Mouse (Mus musculus) heart, embryonic 14.5 days (tissue): ENCODE measurements around the gene E130308A19Rik. TPM values are rescaled to one million over a fixed set of nuclear protein-coding genes. Genes with fewer than 3 reads are reported as not detected.

ENCODE experiments used
- ATAC-seq: fragments of 200-750 bp; cut with Nextera tagmentation; 2 replicates; pipeline ENCODE4 v1.8.0; 2017; ENCODE audit warnings: low read depth, moderate TSS enrichment; ENCODE audit not compliant: insufficient number of reproducible peaks, insufficient read depth, low FRiP score
- H3K27ac ChIP-seq, 2 experiments: fragments of 200-500 bp in 1 of 2; fragments of 300-500 bp in 1 of 2; sonication (generic) in 1 of 2; replicated peaks in 1 of 2; 2 replicates each; pipeline ENCODE4 v1.5.1; 2012 to 2014; ENCODE audit warnings: low read depth in 2 of 2, low read length in 2 of 2, control low read depth in 1 of 2, mild to moderate bottlenecking in 1 of 2, mixed read lengths in 1 of 2; ENCODE audit not compliant: control insufficient read depth in 1 of 2, insufficient read depth in 1 of 2
- H3K27me3 ChIP-seq: fragments of 300-500 bp; sonication (generic); 2 replicates; pipeline ENCODE4 v1.6.1; 2014; ENCODE audit warnings: mild to moderate bottlenecking, low read length, control low read depth; ENCODE audit not compliant: control insufficient read depth, insufficient read depth
- H3K36me3 ChIP-seq: fragments of 300-500 bp; sonication (generic); 2 replicates; pipeline ENCODE4 v1.6.1; 2014; ENCODE audit warnings: mild to moderate bottlenecking, control low read depth, low read length, mixed read lengths; ENCODE audit not compliant: control insufficient read depth, insufficient read depth
- H3K4me1 ChIP-seq, 2 experiments: fragments of 200-500 bp in 1 of 2; fragments of 300-500 bp in 1 of 2; sonication (generic) in 1 of 2; 2 replicates each; pipeline ENCODE4 v1.6.1; 2012 to 2014; ENCODE audit warnings: low read length in 2 of 2, control low read depth in 1 of 2, mixed read lengths in 1 of 2; ENCODE audit not compliant: control insufficient read depth in 2 of 2, insufficient read depth in 2 of 2
- H3K4me2 ChIP-seq: fragments of 300-500 bp; sonication (generic); 2 replicates; pipeline ENCODE4 v1.6.1; 2014; ENCODE audit warnings: mild to moderate bottlenecking, low read length
- H3K4me3 ChIP-seq, 2 experiments: fragments of 200-500 bp in 1 of 2; fragments of 300-500 bp in 1 of 2; sonication (generic) in 1 of 2; 2 replicates each; pipeline ENCODE4 v1.5.1; 2012 to 2014; ENCODE audit warnings: low read length in 2 of 2, mild to moderate bottlenecking in 2 of 2, control low read depth in 1 of 2, low read depth in 1 of 2, moderate library complexity in 1 of 2; ENCODE audit not compliant: control insufficient read depth in 1 of 2, insufficient read depth in 1 of 2
- H3K9ac ChIP-seq: fragments of 300-500 bp; sonication (generic); 2 replicates; pipeline ENCODE4 v1.6.1; 2014; ENCODE audit warnings: mild to moderate bottlenecking, low read length
- H3K9me3 ChIP-seq: fragments of 300-500 bp; sonication (generic); 2 replicates; pipeline ENCODE4 v1.6.1; 2016; ENCODE audit warnings: low read length, control low read depth; ENCODE audit not compliant: control insufficient read depth
- WGBS: fragments of 180-500 bp; shearing (Covaris S2); extraction: QIAGEN DNeasy Blood & Tissue Kit; methylation state at CpG from one replicate; pipeline ENCODE4 v1.1.7; 2014; 5-methylcytosine and 5-hydroxymethylcytosine counted together
- polyA plus RNA-seq: library from polyadenylated mRNA; unstranded; fragments of >200 nt; fragmentation: Nextera tagmentation; extraction: Ambion mirVana; gene quantifications from 2 replicates; pipeline ENCODE4 v1.2.1, GENCODE M21; 2014

Gene E130308A19Rik
- polyA plus RNA-seq, 1 experiment from 2014 or later, result 27.7 TPM

DNA sequence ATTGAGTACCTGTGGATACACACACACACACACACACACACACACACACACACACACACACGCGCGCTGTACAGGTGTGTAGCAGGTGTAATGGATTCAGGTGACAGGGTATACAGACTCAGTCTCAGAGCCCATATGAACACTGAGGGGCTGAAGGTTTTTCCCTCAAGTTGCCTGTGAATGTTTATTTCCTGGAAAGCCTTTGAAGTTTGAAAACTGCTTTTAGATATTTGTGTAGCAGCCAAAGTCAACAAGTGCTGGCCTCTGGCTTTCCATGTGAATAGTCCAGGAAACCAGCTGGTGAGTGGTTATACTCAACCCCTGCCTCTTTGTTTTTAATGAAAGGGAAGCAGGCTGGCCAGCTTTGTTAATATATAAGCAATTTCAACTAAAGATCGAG, 91.3 kb downstream of the E130308A19Rik start:
- Histone ChIP-seq H3K27ac (no peak overlapping the region), H3K27me3 (no peaks in the 10 kb centered on the region), H3K9ac (no peak overlapping the region), H3K4me3 (no peak overlapping the region), H3K4me1 (peaks cover 2 to 4% of the 10 kb centered on the region in 2 experiments; a peak in 1 of 4 replicates), H3K9me3 (no peaks in the 10 kb centered on the region), H3K4me2 (no peak overlapping the region), H3K36me3 (no peaks in the 10 kb centered on the region)
- ATAC-seq, result no peak
- WGBS, result 83% methylated on average over 4 of the region's 4 CpGs

- Histone ChIP-seq H3K9me3 (no peaks in the 10 kb centered on the region), H3K27me3 (no peaks in the 10 kb centered on the region), H3K4me1 (no peaks in the 10 kb centered on the region; a peak in 1 of 4 replicates), H3K9ac (no peak overlapping the region), H3K27ac (no peak overlapping the region), H3K4me3 (no peak overlapping the region), H3K36me3 (no peaks in the 10 kb centered on the region), H3K4me2 (no peak overlapping the region)
- no peak for ATAC-seq
- WGBS, result 78% methylated on average over 8 of the region's 8 CpGs
These were observed 92.5 kb downstream of the E130308A19Rik start for GRCm38 (mm10) chr4:59718542-59718941.

DNA sequence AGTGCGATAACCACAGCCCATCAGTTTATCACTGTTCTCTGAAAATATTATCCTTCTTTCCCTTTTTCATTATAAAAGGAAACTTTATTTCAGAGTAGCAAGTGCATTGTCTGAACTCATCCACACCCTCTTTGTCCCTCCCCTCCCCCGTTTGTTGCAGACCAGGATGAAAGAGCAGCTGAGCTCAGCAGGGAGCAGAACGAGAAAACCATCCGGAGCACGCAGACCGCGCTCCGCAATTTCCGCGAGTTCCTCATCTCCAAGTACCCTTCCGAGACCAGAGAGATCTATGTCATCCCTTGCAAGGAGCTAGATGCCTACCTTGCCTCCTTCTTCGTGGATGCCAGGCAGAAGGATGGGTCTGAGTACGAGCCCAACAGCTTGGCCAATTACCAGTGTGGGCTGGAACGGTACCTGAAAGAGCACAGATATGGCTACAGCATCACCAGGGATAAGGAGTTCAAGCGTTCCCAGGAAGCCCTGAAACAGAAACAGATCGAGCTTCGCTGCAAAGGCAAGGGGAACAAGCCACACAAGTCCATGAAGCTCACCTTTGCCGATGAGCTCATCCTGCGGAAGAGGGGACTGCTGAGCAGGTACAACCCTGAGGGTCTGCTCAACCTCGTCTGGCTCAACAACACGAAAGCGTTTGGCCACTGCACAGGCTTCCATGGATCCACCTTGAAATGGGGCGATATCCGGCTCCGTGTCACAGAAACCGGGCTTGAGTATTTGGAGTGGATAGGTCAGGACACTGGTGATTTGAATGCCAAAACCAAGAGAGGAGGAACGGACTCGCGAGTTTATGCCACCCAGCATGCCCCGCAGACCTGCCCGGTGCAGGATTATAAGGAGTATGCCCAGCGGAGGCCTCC, 93.7 kb downstream of the E130308A19Rik start:
- H3K4me1 ChIP-seq, result no peaks in the 10 kb centered on the region; a peak in 1 of 4 replicates
- H3K9ac ChIP-seq, result no peak overlapping the region
- no peak overlapping the region for H3K4me3 ChIP-seq
- no peaks in the 10 kb centered on the region for H3K27me3 ChIP-seq
- H3K27ac ChIP-seq, result no peak overlapping the region
- WGBS, result 85% methylated on average over 32 of the region's 32 CpGs
- H3K36me3 ChIP-seq, result no peaks in the 10 kb centered on the region
- no peak for ATAC-seq
- no peaks in the 10 kb centered on the region for H3K9me3 ChIP-seq
- no peak overlapping the region for H3K4me2 ChIP-seq

GRCm38 (mm10) chr4:59721811-59722210, 95.8 kb downstream of the E130308A19Rik start:
- Histone ChIP-seq H3K27ac (no peak overlapping the region), H3K4me1 (no peaks in the 10 kb centered on the region; a peak in 1 of 4 replicates), H3K4me2 (no peak overlapping the region), H3K27me3 (no peaks in the 10 kb centered on the region), H3K9ac (no peak overlapping the region), H3K36me3 (no peaks in the 10 kb centered on the region), H3K9me3 (no peaks in the 10 kb centered on the region), H3K4me3 (no peak overlapping the region)
- 95% methylated on average over 3 of the region's 3 CpGs for whole genome bisulfite sequencing
- ATAC-seq, result no peak

DNA sequence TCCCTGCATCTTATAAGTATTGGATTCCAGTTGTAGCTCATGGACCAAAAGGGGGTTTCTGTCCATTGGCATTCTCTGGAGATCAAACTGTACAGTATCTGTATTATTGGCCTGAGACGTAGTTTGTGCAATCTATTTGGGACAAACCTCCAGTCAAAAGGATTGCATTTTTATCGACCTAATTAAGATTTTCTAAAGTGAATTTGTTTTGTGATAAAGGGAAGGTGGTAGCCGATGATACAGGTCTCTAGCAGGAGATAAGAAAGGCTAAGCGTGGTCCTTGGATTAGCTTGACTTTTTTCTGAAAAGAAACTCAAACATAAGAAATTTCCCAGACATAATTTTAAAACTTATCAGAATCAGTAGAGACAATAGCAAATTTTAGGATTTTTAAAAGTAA, 99.6 kb downstream of the E130308A19Rik start:
- H3K4me1 ChIP-seq, result no peaks in the 10 kb centered on the region
- ATAC-seq, result no peak
- H3K36me3 ChIP-seq, result no peaks in the 10 kb centered on the region
- H3K27me3 ChIP-seq, result no peaks in the 10 kb centered on the region
- no peaks in the 10 kb centered on the region for H3K9me3 ChIP-seq
- 61% methylated on average over 4 of the region's 4 CpGs for WGBS
- no peak overlapping the region for H3K9ac ChIP-seq
- no peak overlapping the region for H3K27ac ChIP-seq
- H3K4me2 ChIP-seq, result no peak overlapping the region
- H3K4me3 ChIP-seq, result no peak overlapping the region

GRCm38 (mm10) chr4:59726501-59726900, 100.5 kb downstream of the E130308A19Rik start:
- Histone ChIP-seq H3K36me3 (no peaks in the 10 kb centered on the region), H3K27me3 (no peaks in the 10 kb centered on the region), H3K4me2 (no peak overlapping the region), H3K9ac (no peak overlapping the region), H3K4me1 (no peaks in the 10 kb centered on the region), H3K4me3 (no peak overlapping the region), H3K27ac (no peak overlapping the region), H3K9me3 (no peaks in the 10 kb centered on the region)
- 94% methylated on average over 12 of the region's 12 CpGs for WGBS
- no peak for ATAC-seq

DNA sequence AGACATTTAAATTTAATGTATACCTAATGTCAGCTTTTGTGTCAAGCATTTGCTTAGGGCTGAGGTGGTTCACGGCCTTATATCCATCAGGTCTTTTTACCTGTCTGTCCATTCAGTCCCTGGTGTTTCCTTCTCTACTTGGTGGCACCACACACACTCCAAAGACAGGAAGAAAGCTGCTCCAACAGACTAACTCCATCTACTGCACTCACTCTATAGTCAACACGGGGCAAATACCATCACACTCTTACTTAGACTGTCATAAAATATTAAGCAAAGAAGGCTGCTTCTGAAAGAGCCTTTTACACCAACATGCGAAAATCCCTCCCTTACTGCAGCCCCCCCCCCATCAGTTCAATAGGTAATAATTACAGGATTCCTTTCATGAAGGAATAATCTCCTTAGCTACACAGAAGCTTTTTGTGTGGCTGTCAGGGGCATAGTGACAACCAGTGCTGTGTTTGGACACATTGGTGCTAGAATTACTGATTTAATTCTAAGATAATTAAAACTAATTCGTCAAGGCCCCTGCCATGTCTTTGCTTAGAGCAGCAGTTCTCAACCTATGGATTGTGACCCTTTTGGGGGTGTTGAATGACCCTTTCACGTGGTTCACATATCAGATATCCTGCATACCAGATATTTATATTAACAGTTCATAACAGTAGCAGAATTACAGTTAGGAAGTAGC, 101.3 kb downstream of the E130308A19Rik start:
- no peak overlapping the region for H3K4me2 ChIP-seq
- H3K36me3 ChIP-seq, result no peaks in the 10 kb centered on the region
- H3K4me3 ChIP-seq, result no peak overlapping the region
- no peaks in the 10 kb centered on the region for H3K27me3 ChIP-seq
- no peak overlapping the region for H3K27ac ChIP-seq
- no peak overlapping the region for H3K9ac ChIP-seq
- WGBS, result 86% methylated on average over 5 of the region's 5 CpGs
- H3K4me1 ChIP-seq, result no peaks in the 10 kb centered on the region
- no peaks in the 10 kb centered on the region for H3K9me3 ChIP-seq
- ATAC-seq, result no peak
